Mouse (Mus musculus) MEL (cell line): Measurements from ENCODE around the gene Gm14137. TPM values are rescaled to one million over a fixed set of nuclear protein-coding genes. Genes with fewer than 3 reads are reported as not detected.
A peak's percentile ranks its signal among the peaks of the same experiment; 100 is the strongest.

Experiments used
- DNase-seq: peaks from one replicate; pipeline ENCODE4 v3.0.0; 2011; ENCODE audit warnings: low read depth, low spot score
- H3K27ac ChIP-seq: 2 replicates; pipeline ENCODE4 v1.5.1; 2012; ENCODE audit warnings: low read depth, mild to moderate bottlenecking, control low read depth, low read length, moderate library complexity; ENCODE audit not compliant: control insufficient read depth
- H3K27me3 ChIP-seq, 2 experiments: fragments of 150-350 bp in 1 of 2; sonication (generic) in 1 of 2; 2 replicates each; pipeline ENCODE4 v1.6.1; 2012; ENCODE audit warnings: low read length in 2 of 2, mild to moderate bottlenecking in 2 of 2, improper control_type of control experiment in 1 of 2, moderate library complexity in 1 of 2; ENCODE audit not compliant: insufficient read depth in 2 of 2, control insufficient read depth in 1 of 2
- H3K36me3 ChIP-seq, 2 experiments: 2 replicates each; pipeline ENCODE4 v1.6.1; 2012 to 2014; ENCODE audit warnings: low read length in 2 of 2, improper control_type of control experiment in 1 of 2, inconsistent platforms in 1 of 2, mild to moderate bottlenecking in 1 of 2; ENCODE audit not compliant: insufficient read depth in 2 of 2, control insufficient read depth in 1 of 2
- H3K4me1 ChIP-seq, 2 experiments: fragments of 150-350 bp in 1 of 2; sonication (generic) in 1 of 2; 2 replicates each; pipeline ENCODE4 v1.6.1; 2012; ENCODE audit warnings: low read length in 2 of 2, improper control_type of control experiment in 1 of 2, mild to moderate bottlenecking in 1 of 2; ENCODE audit not compliant: insufficient read depth in 2 of 2, control insufficient read depth in 1 of 2
- H3K4me3 ChIP-seq, 2 experiments: fragments of 150-350 bp in 1 of 2; sonication (generic) in 1 of 2; 2 replicates each; pipeline ENCODE4 v1.5.1; 2012; ENCODE audit warnings: low read depth in 2 of 2, low read length in 2 of 2, mild to moderate bottlenecking in 2 of 2, moderate library complexity in 2 of 2, control low read depth in 1 of 2, improper control_type of control experiment in 1 of 2; ENCODE audit not compliant: control insufficient read depth in 1 of 2, insufficient read depth in 1 of 2
- H3K79me2 ChIP-seq: 2 replicates; pipeline ENCODE4 v1.6.1; 2012; ENCODE audit warnings: mild to moderate bottlenecking, low read length, moderate library complexity; ENCODE audit not compliant: control insufficient read depth, poor library complexity, insufficient read depth
- H3K9ac ChIP-seq: 2 replicates; pipeline ENCODE4 v1.6.1; 2012; ENCODE audit warnings: low read depth, mild to moderate bottlenecking, control low read depth, low read length, moderate library complexity; ENCODE audit not compliant: control insufficient read depth, poor library complexity, severe bottlenecking
- H3K9me3 ChIP-seq: fragments of 150-350 bp; sonication (generic); replicated peaks from 2 replicates; pipeline ENCODE4 v1.6.1; 2012; ENCODE audit warnings: mild to moderate bottlenecking, low read length, improper control_type of control experiment, moderate library complexity; ENCODE audit not compliant: insufficient read depth
- CHD1 ChIP-seq: IDR thresholded peaks from 2 replicates; pipeline ENCODE4 v1.6.1; 2012; ENCODE audit warnings: low read depth, mild to moderate bottlenecking, inconsistent platforms, low read length, improper control_type of control experiment
- CHD2 ChIP-seq: IDR thresholded peaks from 2 replicates; pipeline ENCODE4 v1.6.1; 2011; ENCODE audit warnings: low read length, improper control_type of control experiment
- CTCF ChIP-seq, 3 experiments: IDR thresholded peaks in 2 of 3; conservative IDR thresholded peaks in 1 of 3; 2 replicates each; pipeline ENCODE4 v1.5.1; 2011 to 2012; ENCODE audit warnings: low read length in 3 of 3, low read depth in 2 of 3, mild to moderate bottlenecking in 2 of 3, improper control_type of control experiment in 1 of 3, inconsistent platforms in 1 of 3, mixed read lengths in 1 of 3, moderate library complexity in 1 of 3; ENCODE audit not compliant: control insufficient read depth in 1 of 3, insufficient read depth in 1 of 3, poor library complexity in 1 of 3, severe bottlenecking in 1 of 3
- ETS1 ChIP-seq: IDR thresholded peaks from 2 replicates; pipeline ENCODE4 v1.6.1; 2012; ENCODE audit warnings: low read depth, mild to moderate bottlenecking, inconsistent platforms, low read length, improper control_type of control experiment, moderate library complexity
- GATA1 ChIP-seq: IDR thresholded peaks from 2 replicates; pipeline ENCODE4 v1.6.1; 2011; ENCODE audit warnings: low read depth, low read length, improper control_type of control experiment
- HCFC1 ChIP-seq: IDR thresholded peaks from 2 replicates; pipeline ENCODE4 v1.6.1; 2012; ENCODE audit warnings: low read depth, mild to moderate bottlenecking, inconsistent platforms, low read length, improper control_type of control experiment, moderate library complexity
- JUND ChIP-seq: IDR thresholded peaks from 2 replicates; pipeline ENCODE4 v1.6.1; 2011; ENCODE audit warnings: low read depth, mild to moderate bottlenecking, improper control_type of control experiment, low read length
- KAT2A ChIP-seq: conservative IDR thresholded peaks from 2 replicates; pipeline ENCODE4 v1.6.1; 2012; ENCODE audit warnings: low read depth, low read length, improper control_type of control experiment, inconsistent platforms
- MAFK ChIP-seq: IDR thresholded peaks from 2 replicates; pipeline ENCODE4 v1.6.1; 2011; ENCODE audit warnings: low read depth, mild to moderate bottlenecking, low read length, improper control_type of control experiment, borderline replicate concordance
- MAZ ChIP-seq: IDR thresholded peaks from 2 replicates; pipeline ENCODE4 v1.6.1; 2012; ENCODE audit warnings: low read depth, mild to moderate bottlenecking, inconsistent platforms, low read length, improper control_type of control experiment
- MEF2A ChIP-seq: IDR thresholded peaks from 2 replicates; pipeline ENCODE4 v1.6.1; 2014; ENCODE audit warnings: low read depth, mild to moderate bottlenecking, inconsistent platforms, low read length, improper control_type of control experiment; ENCODE audit not compliant: poor library complexity, insufficient replicate concordance, severe bottlenecking; ENCODE audit errors: extremely low read depth
- MXI1 ChIP-seq: IDR thresholded peaks from 2 replicates; pipeline ENCODE4 v1.6.1; 2011; ENCODE audit warnings: mild to moderate bottlenecking, low read depth, low read length, improper control_type of control experiment
- MYC ChIP-seq: IDR thresholded peaks from 2 replicates; pipeline ENCODE4 v1.6.1; 2011; ENCODE audit warnings: low read depth, mild to moderate bottlenecking, low read length, improper control_type of control experiment, moderate library complexity
- NELFE ChIP-seq: IDR thresholded peaks from 2 replicates; pipeline ENCODE4 v1.6.1; 2011; ENCODE audit warnings: low read depth, low read length, improper control_type of control experiment
- POLR2A ChIP-seq, 2 experiments: IDR thresholded peaks; 2 replicates each; pipeline ENCODE4 v1.6.1; 2011 to 2012; ENCODE audit warnings: low read length in 2 of 2, mild to moderate bottlenecking in 2 of 2, control low read depth in 1 of 2, improper control_type of control experiment in 1 of 2, low read depth in 1 of 2, moderate library complexity in 1 of 2; ENCODE audit not compliant: control insufficient read depth in 1 of 2, insufficient read depth in 1 of 2, poor library complexity in 1 of 2
- POLR2AphosphoS5 ChIP-seq: IDR thresholded peaks from 2 replicates; pipeline ENCODE4 v1.6.1; 2012; ENCODE audit warnings: low read depth, borderline replicate concordance, mild to moderate bottlenecking, inconsistent platforms, low read length, moderate library complexity, mixed read lengths
- RAD21 ChIP-seq: IDR thresholded peaks from 2 replicates; pipeline ENCODE4 v1.6.1; 2011; ENCODE audit warnings: mild to moderate bottlenecking, low read depth, low read length, improper control_type of control experiment
- SIN3A ChIP-seq: IDR thresholded peaks from 2 replicates; pipeline ENCODE4 v1.6.1; 2012; ENCODE audit warnings: low read length, improper control_type of control experiment, inconsistent platforms
- SMC3 ChIP-seq: IDR thresholded peaks from 2 replicates; pipeline ENCODE4 v1.6.1; 2011; ENCODE audit warnings: low read depth, low read length, improper control_type of control experiment
- USF2 ChIP-seq, 2 experiments: IDR thresholded peaks; 2 replicates each; pipeline ENCODE4 v1.6.1; 2011 to 2012; ENCODE audit warnings: improper control_type of control experiment in 2 of 2, low read length in 2 of 2, borderline replicate concordance in 1 of 2, inconsistent platforms in 1 of 2, low read depth in 1 of 2, mild to moderate bottlenecking in 1 of 2; ENCODE audit not compliant: insufficient read depth in 1 of 2
- ZC3H11A ChIP-seq: IDR thresholded peaks from 2 replicates; pipeline ENCODE4 v1.6.1; 2012; ENCODE audit warnings: low read depth, mild to moderate bottlenecking, inconsistent platforms, low read length, improper control_type of control experiment
- ZKSCAN1 ChIP-seq: IDR thresholded peaks from 2 replicates; pipeline ENCODE4 v1.6.1; 2012; ENCODE audit warnings: low read depth, mild to moderate bottlenecking, inconsistent platforms, low read length, improper control_type of control experiment, moderate library complexity
- ZNF384 ChIP-seq: IDR thresholded peaks from 2 replicates; pipeline ENCODE4 v1.6.1; 2012; ENCODE audit warnings: low read depth, mild to moderate bottlenecking, inconsistent platforms, low read length, improper control_type of control experiment
- polyA plus RNA-seq, 2 experiments: library from polyadenylated mRNA; stranded (reverse) in 1 of 2; unstranded in 1 of 2; fragments of >175 nt in 1 of 2; fragments of >200 nt in 1 of 2; gene quantifications; 2 replicates each; pipeline versions ENCODE4 v1.2.1 to v1.2.4; 2012; ENCODE audit warnings: low replicate concordance in 2 of 2, low read depth in 1 of 2; ENCODE audit not compliant: insufficient read length in 2 of 2, insufficient read depth in 1 of 2, missing spikeins in 1 of 2
- total RNA-seq: library from RNA; depleted of rRNA; stranded (reverse); fragments of 300-350 nt; gene quantifications from 2 replicates; pipeline ENCODE4 v1.2.3, GENCODE M21; 2012

The Gm14137 gene
- total and polyA plus RNA-seq, 3 experiments: 0.71 TPM; not detected in 2

DNA sequence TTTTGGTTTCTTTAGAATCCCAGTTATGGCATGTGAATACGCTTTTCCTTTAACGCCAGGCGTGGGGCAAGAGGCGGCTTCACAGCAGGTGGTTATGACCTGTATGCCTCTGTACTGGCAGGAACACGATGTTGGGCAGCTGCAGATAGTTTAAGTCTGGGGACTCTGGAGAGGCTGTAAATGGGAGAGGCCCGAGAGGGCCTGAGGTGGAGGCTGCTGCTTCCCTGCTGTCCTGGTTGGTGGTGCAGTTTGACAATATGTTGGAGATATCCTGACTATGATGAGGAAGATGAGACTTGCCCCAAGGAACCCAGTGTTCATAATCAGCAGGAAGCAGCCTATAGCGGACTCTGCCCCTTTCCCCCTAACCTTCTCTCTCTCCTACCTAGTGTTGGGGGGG lies 8.6 kb downstream of the Gm14137 start:
- no peak for TF ChIP-seq RAD21
- no peak for TF ChIP-seq MAFK
- no peak for TF ChIP-seq KAT2A
- no peak for TF ChIP-seq MEF2A
- TF ChIP-seq JUND: no peak
- no peak for TF ChIP-seq ETS1
- TF ChIP-seq MXI1: no peak
- no peak for TF ChIP-seq USF2 (IDR thresholded peaks at IDR 0.05; ENCODE audit: borderline replicate concordance in 1 of 2, insufficient read depth in 1 of 2, low read depth in 1 of 2, low read length in 2 of 2)
- no peak for TF ChIP-seq GATA1
- no peak for TF ChIP-seq POLR2A (IDR thresholded peaks at IDR 0.05; ENCODE audit: control insufficient read depth in 1 of 2, insufficient read depth in 1 of 2, low read depth in 1 of 2, low read length in 2 of 2, poor library complexity in 1 of 2)
- no peak for TF ChIP-seq NELFE
- no peak for TF ChIP-seq CHD1
- TF ChIP-seq CHD2: no peak
- TF ChIP-seq MAZ: no peak
- H3K27me3 ChIP-seq: no peaks in the 10 kb centered on the region
- no peaks in the 10 kb centered on the region for H3K79me2 ChIP-seq
- no peaks in the 10 kb centered on the region for H3K9me3 ChIP-seq
- H3K4me1 ChIP-seq: no peaks in the 10 kb centered on the region
- no peak overlapping the region for H3K4me3 ChIP-seq
- H3K36me3 ChIP-seq: no peaks in the 10 kb centered on the region
- no peak overlapping the region for H3K9ac ChIP-seq
- H3K27ac ChIP-seq: no peak overlapping the region
- no peak for DNase-seq

DNA sequence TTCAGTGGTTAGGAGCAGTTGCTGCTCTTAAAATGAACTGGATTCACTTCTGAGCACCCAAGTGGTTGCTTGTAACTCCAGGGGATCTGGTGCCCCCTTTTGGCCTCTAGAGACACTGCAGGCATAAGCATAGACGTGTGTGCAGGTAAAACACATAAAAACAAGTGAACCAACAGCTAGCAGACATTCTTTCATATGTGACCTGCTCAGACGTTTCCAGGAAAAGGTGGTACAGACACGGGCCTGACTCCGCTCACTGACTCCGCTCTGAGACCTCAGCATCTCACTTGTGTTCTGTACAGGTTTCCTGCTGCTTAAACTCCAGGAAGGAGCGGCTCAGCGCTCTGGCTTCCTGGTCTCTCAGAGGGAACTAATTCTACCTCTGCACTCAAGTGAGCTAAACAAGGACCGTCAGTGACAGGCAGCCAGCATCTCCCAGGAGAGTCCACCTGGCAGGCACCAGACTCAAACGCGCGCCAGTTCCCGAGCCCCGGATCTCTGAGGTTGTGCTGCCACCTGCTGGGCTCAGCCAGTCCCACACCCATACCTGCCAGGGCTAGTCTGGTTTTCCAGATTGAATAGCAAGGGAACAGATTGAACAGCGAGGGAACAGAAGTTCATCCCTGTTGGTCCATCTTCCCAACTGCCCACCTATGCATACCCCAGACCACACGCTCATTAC lies 14.9 kb downstream of the Gm14137 start:
- Histone ChIP-seq H3K9me3 (no peaks in the 10 kb centered on the region), H3K36me3 (no peaks in the 10 kb centered on the region), H3K79me2 (peaks cover 2% of the 10 kb centered on the region; the same call in 1 of the 2 replicates), H3K27ac (no peak overlapping the region), H3K27me3 (no peaks in the 10 kb centered on the region), H3K9ac (peak overlapping the region; percentile 43; the same call in 1 of the 2 replicates), H3K4me1 (peaks cover 1 to 3% of the 10 kb centered on the region in 2 experiments; a peak in 2 of 4 replicates), H3K4me3 (peak overlapping the region; percentile 32 to 66)
- peak; percentile 89 for DNase-seq
- no peak for TF ChIP-seq ZKSCAN1
- TF ChIP-seq ETS1: no peak
- peak; percentile 86 to 97 (median 90) for TF ChIP-seq CTCF (IDR thresholded peaks at IDR 0.05 in 2 of 3, conservative IDR thresholded peaks at IDR 0.05 in 1 of 3; ENCODE audit: control insufficient read depth in 1 of 3, insufficient read depth in 1 of 3, low read depth in 2 of 3, low read length in 3 of 3, poor library complexity in 1 of 3, severe bottlenecking in 1 of 3)
- peak; percentile 39; the same call in 1 of the 2 replicates for TF ChIP-seq ZNF384
- 0 out of 2 replicates have a peak, but pooled peaks have one; percentile 38 for TF ChIP-seq MAZ
- TF ChIP-seq RAD21: peak; percentile 93
- TF ChIP-seq MXI1: no peak
- peak; percentile 38; the same call in 1 of the 2 replicates for TF ChIP-seq SIN3A
- no peak for TF ChIP-seq HCFC1
- no peak for TF ChIP-seq POLR2AphosphoS5
- TF ChIP-seq MYC: 0 out of 2 replicates have a peak, but pooled peaks have one; percentile 19
- no peak for TF ChIP-seq NELFE
- peak; percentile 93 for TF ChIP-seq ZC3H11A
- TF ChIP-seq SMC3: peak; percentile 86
